In the genomic region with DNA sequence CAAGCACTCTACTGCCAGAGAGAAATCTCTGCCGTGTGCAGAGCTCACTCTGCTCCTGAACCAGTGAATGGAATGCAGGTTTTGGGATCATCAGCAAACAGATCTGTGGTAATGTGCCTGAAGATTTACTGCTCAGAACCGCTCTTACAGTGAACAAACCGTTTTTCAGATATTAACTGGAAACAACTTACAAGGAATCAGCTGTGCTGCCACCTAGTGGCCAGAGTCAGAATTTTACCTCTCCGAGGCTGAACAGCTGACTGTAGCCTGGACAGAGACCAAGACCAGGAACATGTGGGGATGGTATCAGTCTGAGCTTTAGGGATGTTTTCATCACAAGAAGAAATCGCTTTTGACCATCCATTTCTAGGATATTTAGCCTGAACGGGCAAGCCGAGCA, we compare ENCODE assay signal across 8 mouse cellular contexts.
DNase-seq lines count a peak whose midpoint lies in the region; ATAC-seq and TF ChIP-seq lines count a peak whose summit lies in the region.
"Not testable (repeated sequence)": the region's sequence is repeated elsewhere in the genome, so short reads cannot be mapped to it uniquely, and the experiment has no call there.

No protein-coding gene starts in this region.

- intact Hi-C loops in left cerebral cortex, postnatal 25 days (cut with DNase I), result not testable (repeated sequence)

- H3K27ac ChIP-seq in hindbrain, postnatal 0 days, result not testable (repeated sequence)

- not testable (repeated sequence) for H3K4me3 ChIP-seq in hindbrain, postnatal 0 days (ENCODE audit: low read length)

- WGBS in hindbrain, postnatal 0 days, result 21% methylated on average over 6 of the region's 7 CpGs

- H3K4me1 ChIP-seq in hindbrain, postnatal 0 days (ENCODE audit: insufficient read depth, low read length), result not testable (repeated sequence)

- not testable (repeated sequence) for H3K27me3 ChIP-seq in hindbrain, postnatal 0 days (ENCODE audit: insufficient read depth, low read length)

- ATAC-seq in hindbrain, postnatal 0 days, result not testable (repeated sequence)

- not testable (repeated sequence) for H3K4me2 ChIP-seq in hindbrain, postnatal 0 days (ENCODE audit: low read depth, low read length)

- H3K36me3 ChIP-seq in hindbrain, postnatal 0 days (ENCODE audit: insufficient read depth, low read length), result not testable (repeated sequence)

- peak; percentile 33 for TF ChIP-seq CTCF in hindbrain, postnatal 0 days (IDR thresholded peaks at IDR 0.05; ENCODE audit: low read depth)

- H3K9me3 ChIP-seq in hindbrain, postnatal 0 days (ENCODE audit: low read length), result not testable (repeated sequence)

- H3K9ac ChIP-seq in hindbrain, postnatal 0 days (replicated peaks; ENCODE audit: low read length), result not testable (repeated sequence)

- DNase-seq in cerebellum, adult 18-20 months, result peak; percentile 15 to 16
- DNase-seq in frontal cortex, postnatal 36 days (ENCODE audit: low spot score in 2 of 2), result peak; percentile 15 to 58
- not testable (repeated sequence) for DNase-seq in hindbrain, postnatal 0 days (ENCODE audit: low spot score)
- peak; percentile 40 to 50 for DNase-seq in kidney, postnatal 4 days
- peak; percentile 13 to 43 for DNase-seq in left cerebral cortex, postnatal 25 days (ENCODE audit: low spot score in 2 of 2)
- peak; percentile 9 to 36 for DNase-seq in lung, postnatal 4 days
- DNase-seq in right cerebral cortex, postnatal 4 days, result peak; percentile 29
- peak; percentile 27 for DNase-seq in urinary bladder, postnatal 14 days (ENCODE audit: low spot score)
